Mouse (Mus musculus) megakaryocyte, embryonic 14.5 days (primary cell): ENCODE measurements around the gene Vtcn1.

Source experiments
- FLI1 ChIP-seq: IDR thresholded peaks from 2 replicates; pipeline ENCODE4 v1.6.1; 2012; ENCODE audit warnings: low read length, inconsistent platforms, mixed read lengths
- GATA1 ChIP-seq: IDR thresholded peaks from 3 replicates; pipeline ENCODE4 v1.6.1; 2012; ENCODE audit warnings: mixed read lengths, low read length, inconsistent platforms, borderline replicate concordance

DNA sequence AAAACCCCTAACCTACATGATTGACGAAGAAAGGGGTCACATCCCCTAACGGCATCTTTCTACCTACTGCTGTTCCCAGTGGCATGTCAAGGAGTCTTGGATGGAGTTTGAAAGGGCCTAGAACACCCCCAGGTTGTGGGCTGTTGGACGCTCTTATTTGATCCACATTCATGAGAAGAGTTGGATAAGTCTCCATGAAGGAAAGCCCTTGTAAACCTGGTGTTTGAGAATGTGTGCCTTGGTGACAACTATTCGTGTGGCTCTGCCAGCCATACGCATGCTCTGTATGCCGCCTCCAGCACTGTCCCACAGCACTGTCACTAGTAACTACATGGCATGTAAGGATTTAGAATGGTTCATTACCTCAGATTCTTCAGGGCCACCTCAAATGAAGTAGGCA, 110.9 kb downstream of the Vtcn1 start:
- TF ChIP-seq GATA1 (no peak), FLI1 (no peak)
